Mouse (Mus musculus) liver, postnatal 0 days (tissue): Measurements from ENCODE around the gene Gm17304.

Experiments used
- CTCF ChIP-seq: sonication (generic); IDR thresholded peaks from 2 replicates; pipeline ENCODE4 v1.5.1; 2016; ENCODE audit warnings: antibody characterized with exemption, low read depth
- EP300 ChIP-seq: IDR thresholded peaks from 2 replicates; pipeline ENCODE4 v1.6.1; 2016; ENCODE audit warnings: antibody characterized with exemption, low read depth, mild to moderate bottlenecking

GRCm38 (mm10) chr5:106597472-106597871 is 11.4 kb upstream of the Gm17304 start:
- TF ChIP-seq CTCF, result no peak
- no peak for TF ChIP-seq EP300
